Mouse (Mus musculus): Measurements from ENCODE around the gene Kdsr. TPM values are rescaled to one million over a fixed set of nuclear protein-coding genes. Genes with fewer than 3 reads are reported as not detected.
"Not testable (repeated sequence)": the region's sequence is repeated elsewhere in the genome, so short reads cannot be mapped to it uniquely, and the experiment has no call there.

Gene Kdsr
- polyA plus RNA-seq, 1 experiment from 2014 or later = 3.7 TPM

DNA sequence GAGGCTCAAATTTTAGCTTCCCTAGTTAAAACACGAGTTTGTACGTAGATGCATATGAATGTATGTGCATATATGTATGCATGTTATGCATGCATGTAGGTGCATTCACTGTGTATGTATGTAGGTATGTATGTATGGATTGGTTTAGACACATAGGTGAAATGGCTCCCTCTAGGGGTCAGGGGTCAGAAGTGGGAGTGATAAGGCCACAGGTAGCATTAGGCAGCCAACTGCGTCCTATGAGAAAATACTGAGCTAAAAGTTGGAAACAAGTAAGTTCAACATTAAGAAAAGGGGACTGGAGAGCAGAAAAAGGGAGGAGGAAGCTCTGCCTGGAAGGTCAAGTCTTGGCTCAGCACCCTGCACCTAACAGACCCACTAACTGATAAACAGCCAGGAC, 21.4 kb downstream of the Kdsr start:
- H3K27ac ChIP-seq (replicated peaks) = no peak overlapping the region
- no peaks in the 10 kb centered on the region for H3K9me3 ChIP-seq (replicated peaks)
- no peaks in the 10 kb centered on the region for H3K27me3 ChIP-seq
- no peak overlapping the region for H3K9ac ChIP-seq
- no peaks in the 10 kb centered on the region for H3K4me1 ChIP-seq (replicated peaks)
- no peak for ATAC-seq (ENCODE audit: insufficient read depth)
- no peak overlapping the region for H3K4me3 ChIP-seq (replicated peaks)
- WGBS (ENCODE audit: insufficient replicate concordance) = 73% methylated on average over 3 of the region's 3 CpGs
- H3K4me2 ChIP-seq = no peak overlapping the region
- 0 out of 2 replicates have a peak, but pooled peaks cover 12% of the 10 kb centered on the region for H3K36me3 ChIP-seq (replicated peaks)

DNA sequence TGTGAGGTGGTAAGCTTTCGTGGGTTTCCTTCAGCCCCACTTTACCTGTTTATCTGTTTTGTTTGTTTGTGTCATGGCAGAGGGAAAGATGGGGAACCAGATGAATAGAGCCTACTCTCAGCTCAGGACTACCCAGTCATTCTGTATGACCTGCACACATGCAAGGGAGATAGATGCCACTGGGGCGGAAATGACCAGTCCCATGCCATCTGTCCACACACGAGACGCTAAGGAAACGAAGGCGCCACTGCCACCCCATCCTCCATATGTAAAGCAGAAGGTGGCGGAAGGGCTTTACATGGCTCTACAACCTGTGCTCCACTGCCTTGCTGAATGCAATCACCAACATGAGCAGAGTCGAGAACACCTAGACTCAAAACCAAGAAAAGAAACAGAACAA, 23.3 kb downstream of the Kdsr start:
- no peak for ATAC-seq (ENCODE audit: insufficient read depth)
- 82% methylated on average over 8 of the region's 8 CpGs for WGBS (ENCODE audit: insufficient replicate concordance)
- 0 out of 2 replicates have a peak, but pooled peaks cover 12% of the 10 kb centered on the region for H3K36me3 ChIP-seq (replicated peaks)

DNA sequence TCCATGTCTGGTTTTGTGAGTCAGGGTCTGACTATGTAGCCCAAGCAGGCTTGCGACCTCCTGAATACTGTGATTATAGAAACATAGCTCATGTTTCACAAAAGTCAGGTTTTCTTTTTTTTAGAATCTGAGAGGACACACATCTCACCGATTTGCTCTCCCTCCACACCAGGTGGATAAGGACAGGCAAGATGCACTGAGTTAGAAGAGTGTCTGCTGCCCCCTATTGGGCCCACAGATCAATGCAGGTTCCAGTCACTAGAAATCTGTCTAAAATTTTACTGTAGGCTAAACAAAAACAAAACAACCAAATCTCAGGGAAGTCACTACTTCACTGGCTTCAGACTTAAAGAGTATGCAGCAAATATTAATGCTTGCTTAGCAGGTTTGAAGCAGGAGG, 23.9 kb downstream of the Kdsr start:
- no peak for ATAC-seq (ENCODE audit: insufficient read depth)
- no peak overlapping the region for H3K9ac ChIP-seq
- no peak overlapping the region for H3K4me2 ChIP-seq
- 53% methylated on average over 2 of the region's 2 CpGs for WGBS (ENCODE audit: insufficient replicate concordance)
- H3K4me1 ChIP-seq (replicated peaks) = no peaks in the 10 kb centered on the region
- H3K27me3 ChIP-seq = no peaks in the 10 kb centered on the region
- H3K9me3 ChIP-seq (replicated peaks) = no peaks in the 10 kb centered on the region
- no peak overlapping the region for H3K4me3 ChIP-seq (replicated peaks)
- no peak overlapping the region for H3K27ac ChIP-seq (replicated peaks)
- 0 out of 2 replicates have a peak, but pooled peaks cover 12% of the 10 kb centered on the region for H3K36me3 ChIP-seq (replicated peaks)

More for the DNA sequence above, 23.3 kb downstream of the Kdsr start:
- H3K4me3 ChIP-seq (replicated peaks) = no peak overlapping the region
- no peaks in the 10 kb centered on the region for H3K4me1 ChIP-seq (replicated peaks)
- H3K27me3 ChIP-seq = no peaks in the 10 kb centered on the region
- H3K27ac ChIP-seq (replicated peaks) = no peak overlapping the region
- H3K9me3 ChIP-seq (replicated peaks) = no peaks in the 10 kb centered on the region
- H3K9ac ChIP-seq = no peak overlapping the region
- no peak overlapping the region for H3K4me2 ChIP-seq

DNA sequence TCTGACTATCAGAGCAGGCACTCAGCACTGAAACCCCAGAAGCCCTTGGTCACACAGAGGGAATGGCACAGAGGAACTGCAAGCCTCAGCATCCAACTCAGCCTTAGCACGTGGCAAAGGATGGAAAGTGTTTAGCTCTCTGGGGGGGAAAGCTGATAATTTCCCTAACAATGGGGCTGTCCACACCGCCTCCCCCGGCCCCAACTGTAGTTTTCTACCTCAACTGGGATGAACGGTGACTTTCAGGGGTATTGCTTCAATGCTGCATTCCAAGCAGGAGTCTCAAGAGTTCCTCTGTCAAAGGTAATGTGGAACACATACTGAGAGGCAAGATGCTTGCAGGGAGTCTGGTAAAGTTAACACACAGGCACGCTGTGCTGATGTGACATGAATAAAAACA, 37.5 kb downstream of the Kdsr start:
- Histone ChIP-seq H3K27me3 (no peaks in the 10 kb centered on the region), H3K9me3 (replicated peaks) (no peaks in the 10 kb centered on the region), H3K4me2 (no peak overlapping the region), H3K36me3 (replicated peaks) (no peaks in the 10 kb centered on the region), H3K9ac (no peak overlapping the region), H3K4me1 (replicated peaks) (no peaks in the 10 kb centered on the region), H3K4me3 (replicated peaks) (no peak overlapping the region), H3K27ac (replicated peaks) (no peak overlapping the region)
- WGBS (ENCODE audit: insufficient replicate concordance) = 57% methylated on average over 5 of the region's 5 CpGs
- no peak for ATAC-seq (ENCODE audit: insufficient read depth)

DNA sequence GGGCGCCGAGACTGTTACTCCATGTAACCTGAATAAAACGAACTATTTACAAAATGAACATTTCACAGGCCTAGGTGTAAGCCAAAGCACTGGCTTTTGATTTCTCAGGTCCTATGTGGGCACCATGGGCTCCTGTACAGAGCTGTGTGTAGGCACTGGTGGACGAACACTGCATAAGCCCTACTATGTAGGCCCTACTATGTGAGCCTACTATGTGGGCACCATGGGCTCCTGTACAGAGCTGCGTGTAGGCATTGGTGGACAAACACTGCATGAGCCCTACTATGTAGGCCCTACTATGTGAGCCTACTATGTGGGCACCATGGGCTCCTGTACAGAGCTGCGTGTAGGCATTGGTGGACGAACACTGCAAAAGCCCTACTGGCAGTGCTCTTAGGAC, 41.8 kb downstream of the Kdsr start:
- not testable (repeated sequence) for H3K27ac ChIP-seq (replicated peaks); H3K4me3 ChIP-seq (replicated peaks); H3K36me3 ChIP-seq (replicated peaks); H3K9ac ChIP-seq; ATAC-seq (ENCODE audit: insufficient read depth); H3K9me3 ChIP-seq (replicated peaks); H3K4me2 ChIP-seq
- peaks cover 31% of the 10 kb centered on the region for H3K27me3 ChIP-seq
- WGBS (ENCODE audit: insufficient replicate concordance) = 63% methylated on average over 7 of the region's 7 CpGs
- H3K4me1 ChIP-seq (replicated peaks) = peaks cover 19% of the 10 kb centered on the region

DNA sequence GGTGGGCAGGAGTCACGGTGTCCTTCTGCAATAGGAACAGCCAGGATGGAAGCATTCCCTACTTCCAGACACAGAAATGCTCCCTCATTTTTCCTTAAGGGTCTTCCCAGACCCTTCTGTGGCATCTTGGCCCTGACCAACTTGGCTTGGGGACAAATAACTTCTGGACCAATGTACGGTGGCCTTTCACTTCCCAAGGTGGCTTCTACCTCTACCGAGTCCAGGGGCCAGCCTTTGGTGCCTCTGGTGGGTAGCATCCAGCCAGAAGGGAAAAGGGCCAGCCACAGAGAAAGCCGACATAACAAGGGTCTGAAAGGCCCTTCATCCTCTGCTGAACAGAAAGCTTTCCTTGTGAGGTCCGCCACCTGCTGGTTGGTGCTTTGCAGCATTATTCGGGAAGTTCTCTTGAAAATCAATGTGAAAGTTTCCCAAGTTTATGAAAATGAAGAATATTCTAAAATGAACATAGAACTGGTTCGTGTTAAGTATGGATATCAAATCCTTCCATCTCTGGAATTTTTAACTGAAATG, 42.4 kb downstream of the Kdsr start:
- 34% methylated on average over 7 of the region's 7 CpGs for WGBS (ENCODE audit: insufficient replicate concordance)
- no peak for ATAC-seq (ENCODE audit: insufficient read depth)
- no peaks in the 10 kb centered on the region for H3K9me3 ChIP-seq (replicated peaks)

DNA sequence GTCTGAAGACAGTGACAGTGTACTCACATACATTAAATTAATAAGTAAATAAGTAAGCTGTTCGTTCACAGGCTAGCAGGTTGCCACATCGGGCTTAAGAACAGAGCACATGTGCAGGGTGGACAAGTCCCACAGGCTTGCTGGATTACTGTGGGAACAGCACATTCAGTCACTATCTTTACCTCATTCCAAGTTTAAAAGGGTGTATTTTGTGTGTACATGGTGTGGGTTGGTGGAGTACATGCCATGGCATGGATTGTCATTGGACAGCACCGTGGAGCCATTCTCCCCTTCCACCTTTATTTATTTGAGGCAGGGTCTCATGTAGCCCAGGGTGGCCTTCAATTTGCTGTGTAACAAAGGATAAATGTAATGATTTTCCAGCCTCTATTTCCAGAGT, 43.4 kb downstream of the Kdsr start:
- Histone ChIP-seq H3K9ac (no peak overlapping the region), H3K27me3 (peaks cover 46% of the 10 kb centered on the region), H3K9me3 (replicated peaks) (no peaks in the 10 kb centered on the region), H3K4me1 (replicated peaks) (peaks cover 19% of the 10 kb centered on the region), H3K36me3 (replicated peaks) (no peaks in the 10 kb centered on the region), H3K4me3 (replicated peaks) (no peak overlapping the region), H3K4me2 (no peak overlapping the region), H3K27ac (replicated peaks) (no peak overlapping the region)
- ATAC-seq (ENCODE audit: insufficient read depth) = no peak
- WGBS (ENCODE audit: insufficient replicate concordance) = 70% methylated on average over 3 of the region's 3 CpGs

More for the DNA sequence above, 42.4 kb downstream of the Kdsr start:
- no peak overlapping the region for H3K4me3 ChIP-seq (replicated peaks)
- peaks cover 37% of the 10 kb centered on the region for H3K27me3 ChIP-seq
- H3K4me1 ChIP-seq (replicated peaks) = peaks cover 19% of the 10 kb centered on the region
- no peak overlapping the region for H3K9ac ChIP-seq
- no peaks in the 10 kb centered on the region for H3K36me3 ChIP-seq (replicated peaks)
- no peak overlapping the region for H3K27ac ChIP-seq (replicated peaks)
- no peak overlapping the region for H3K4me2 ChIP-seq

DNA sequence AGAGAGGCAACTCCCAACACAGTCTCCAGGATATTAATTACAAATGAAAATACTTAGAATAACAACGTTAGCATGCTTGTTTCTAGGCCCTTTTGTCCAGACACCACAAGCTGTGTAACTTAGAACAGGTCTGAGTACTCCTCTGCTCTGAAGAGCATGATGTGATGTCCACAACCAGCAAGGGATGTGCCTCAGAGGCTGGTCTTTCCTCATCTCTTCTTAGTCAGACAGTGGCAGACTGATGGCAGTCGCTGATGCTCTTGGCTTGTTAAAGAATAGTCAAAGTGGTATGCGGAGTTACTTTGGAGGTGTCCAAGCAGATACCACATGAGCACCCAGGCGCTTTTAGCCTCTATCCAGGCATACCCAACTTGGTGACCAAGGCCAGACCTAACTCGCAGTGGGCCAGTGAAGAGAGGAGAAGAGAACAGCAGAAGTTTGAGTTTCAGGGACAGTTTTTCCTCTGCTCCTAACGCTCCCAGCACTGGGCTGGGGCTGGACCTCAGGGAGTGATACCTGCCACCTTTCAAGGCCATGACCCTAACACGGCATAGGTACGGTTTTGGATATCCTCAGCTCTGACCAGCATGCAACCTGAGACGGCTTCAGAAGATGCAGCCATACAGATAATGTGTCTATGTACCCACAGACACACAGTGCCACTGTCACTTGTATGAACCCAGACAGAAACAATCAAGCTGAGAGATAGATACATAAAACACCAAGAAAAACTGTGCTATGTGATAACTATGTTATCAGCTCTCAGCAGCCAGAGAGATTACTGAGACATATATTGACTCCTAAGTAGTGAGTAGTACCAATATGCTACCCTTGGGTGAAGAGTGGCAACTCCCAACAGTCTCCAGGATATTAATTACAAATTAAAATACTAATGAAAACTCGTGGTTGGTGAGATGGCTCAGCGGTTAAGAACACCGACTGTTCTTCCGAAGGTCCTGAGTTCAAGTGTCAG, 44.1 kb downstream of the Kdsr start:
- Histone ChIP-seq H3K4me2 (peak overlapping the region; percentile 78; the same call in 1 of the 2 replicates), H3K36me3 (replicated peaks) (no peaks in the 10 kb centered on the region), H3K4me3 (replicated peaks) (no peak overlapping the region), H3K27me3 (peaks cover 47% of the 10 kb centered on the region), H3K9me3 (replicated peaks) (no peaks in the 10 kb centered on the region), H3K9ac (no peak overlapping the region), H3K4me1 (replicated peaks) (peaks cover 19% of the 10 kb centered on the region), H3K27ac (replicated peaks) (no peak overlapping the region)
- WGBS (ENCODE audit: insufficient replicate concordance) = 60% methylated on average over 13 of the region's 13 CpGs
- ATAC-seq (ENCODE audit: insufficient read depth) = no peak

DNA sequence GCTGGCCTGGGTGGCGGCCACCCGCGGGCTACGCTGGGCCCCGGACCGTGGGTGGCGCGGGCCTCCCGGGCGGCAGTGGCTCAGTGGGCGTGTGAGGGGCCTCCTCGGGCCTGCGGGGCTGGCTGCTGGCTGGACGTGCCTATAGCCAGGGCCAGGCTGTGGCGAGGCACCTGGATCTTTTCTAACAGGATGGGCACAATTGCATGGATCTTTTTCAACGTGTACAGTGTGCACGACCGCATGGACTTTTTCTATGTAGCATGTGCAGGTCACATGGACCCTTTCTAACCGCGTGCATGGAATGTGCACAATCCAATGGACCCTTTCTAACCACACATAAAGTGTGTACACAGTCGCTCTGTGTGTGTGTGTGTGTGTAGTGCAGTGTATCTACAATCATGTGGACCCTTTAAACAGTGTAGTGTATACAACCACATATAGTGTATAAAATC, 45.0 kb downstream of the Kdsr start:
- H3K4me1 ChIP-seq (replicated peaks) = peaks cover 19% of the 10 kb centered on the region
- H3K27me3 ChIP-seq = peaks cover 47% of the 10 kb centered on the region
- 4% methylated on average over 20 of the region's 21 CpGs for WGBS (ENCODE audit: insufficient replicate concordance)
- no peak overlapping the region for H3K27ac ChIP-seq (replicated peaks)
- no peaks in the 10 kb centered on the region for H3K36me3 ChIP-seq (replicated peaks)
- H3K4me2 ChIP-seq = peak overlapping the region; percentile 78
- peak overlapping the region; percentile 55 for H3K9ac ChIP-seq
- H3K9me3 ChIP-seq (replicated peaks) = no peaks in the 10 kb centered on the region
- peak overlapping the region; percentile 61 for H3K4me3 ChIP-seq (replicated peaks)
- peak; percentile 35 for ATAC-seq (ENCODE audit: insufficient read depth)

DNA sequence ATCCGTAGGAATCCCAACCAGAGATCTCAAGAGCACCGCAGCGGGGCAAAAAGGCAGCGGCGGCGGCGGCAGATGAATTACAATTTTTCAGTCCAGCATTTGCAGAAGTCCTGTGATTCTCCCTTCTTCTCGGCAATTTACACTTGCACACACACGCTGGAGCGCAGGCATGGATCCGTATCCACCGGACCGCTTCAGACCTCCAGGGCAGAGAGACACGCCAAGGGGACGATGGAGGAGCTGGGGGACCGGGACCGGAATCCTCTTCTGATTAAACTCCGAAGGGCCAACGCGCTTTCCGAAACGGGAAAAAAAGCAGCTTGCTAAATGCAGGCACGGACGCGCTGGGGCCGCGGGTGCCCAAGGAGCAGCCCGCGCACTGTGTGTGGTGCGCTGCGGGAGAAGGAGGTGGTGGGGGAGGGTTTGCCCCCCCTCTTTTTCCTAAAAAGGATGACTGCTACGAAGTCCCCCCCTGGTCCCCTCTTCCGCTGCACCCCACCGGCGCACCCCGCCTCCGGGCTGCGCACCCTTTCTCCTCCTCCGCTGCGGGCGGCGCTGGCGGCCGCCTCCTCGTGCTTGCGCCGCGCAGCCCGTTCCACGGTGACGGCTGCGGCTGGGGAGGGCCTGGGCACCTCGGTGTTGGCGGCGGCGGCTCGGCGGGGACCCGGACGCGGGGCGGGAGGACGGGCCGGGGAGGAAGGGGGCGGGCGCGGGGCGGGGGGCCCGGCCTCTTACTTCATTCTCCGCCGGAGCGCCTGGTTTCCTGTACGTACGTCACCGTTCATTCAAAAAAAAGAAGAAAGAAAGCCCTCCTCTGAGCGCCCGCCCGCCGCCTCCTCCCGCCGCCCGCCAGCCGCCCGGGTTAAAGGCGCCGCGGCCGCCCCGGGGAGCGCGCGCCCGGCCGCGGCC, 45.7 kb downstream of the Kdsr start, which contains the start of gene Bcl2:
Gene Bcl2, minus strand, starts transcription at position 654 of the 909 bp plus-strand sequence.
- Histone ChIP-seq H3K36me3 (replicated peaks) (no peaks in the 10 kb centered on the region), H3K27me3 (peaks cover 47% of the 10 kb centered on the region), H3K27ac (replicated peaks) (no peak within 1 kb of the TSS), H3K9ac (peak within 1 kb of the TSS; percentile 55), H3K9me3 (replicated peaks) (no peaks in the 10 kb centered on the region), H3K4me2 (peak within 1 kb of the TSS; percentile 78), H3K4me3 (replicated peaks) (peak within 1 kb of the TSS; percentile 61), H3K4me1 (replicated peaks) (peaks cover 19% of the 10 kb centered on the region)
- peak; percentile 65 for ATAC-seq (ENCODE audit: insufficient read depth)
- under 1% methylated on average over 85 of the region's 95 CpGs for WGBS (ENCODE audit: insufficient replicate concordance)

All from liver, embryonic 15.5 days (tissue).